Mouse (Mus musculus) cortical plate, adult 2 months (tissue): Measurements from ENCODE around the gene Olfr479.

ENCODE experiments used
- CTCF ChIP-seq: fragments of 200-500 bp; IDR thresholded peaks from 2 replicates; pipeline ENCODE4 v1.5.1; 2011; ENCODE audit warnings: mild to moderate bottlenecking, control low read depth, low read length; ENCODE audit not compliant: insufficient read depth; ENCODE audit errors: extremely low read depth
- POLR2A ChIP-seq: fragments of 200-500 bp; IDR thresholded peaks from 2 replicates; pipeline ENCODE4 v1.6.1; 2011; ENCODE audit warnings: mild to moderate bottlenecking, low read length, control low read depth; ENCODE audit not compliant: insufficient read depth; ENCODE audit errors: extremely low read depth

GRCm38 (mm10) chr7:108100549-108100948, 50.1 kb downstream of the Olfr479 start, which contains the start of gene Olfr483:
- TF ChIP-seq POLR2A (no peak), CTCF (no peak)
